Mouse (Mus musculus): Measurements from ENCODE around the gene Colq.
A peak's percentile ranks its signal among the peaks of the same experiment; 100 is the strongest.

- TF ChIP-seq EP300 (IDR thresholded peaks at IDR 0.05; ENCODE audit: low read depth) (no peak), CTCF (IDR thresholded peaks at IDR 0.05; ENCODE audit: low read depth) (peak; percentile 39; the same call in 1 of the 2 replicates)
Measured at GRCm38 (mm10) chr14:31486465-31486864, 104.7 kb downstream of the Colq start.

All from liver, embryonic 14.5 days (tissue).